Mouse (Mus musculus): ENCODE results near the gene Lad1.

Lad1 gene

GRCm38 (mm10) chr1:135847611-135848351 lies 29.4 kb downstream of the Lad1 start:
- no peak for TF ChIP-seq GATA4 (IDR thresholded peaks at IDR 0.05; ENCODE audit: insufficient replicate concordance, low read length)

GRCm38 (mm10) chr1:135850722-135851512 lies 32.5 kb downstream of the Lad1 start:
- no peak for TF ChIP-seq GATA4 (IDR thresholded peaks at IDR 0.05; ENCODE audit: insufficient replicate concordance, low read length)

GRCm38 (mm10) chr1:135852044-135852756 lies 33.8 kb downstream of the Lad1 start:
- no peak for TF ChIP-seq GATA4 (IDR thresholded peaks at IDR 0.05; ENCODE audit: insufficient replicate concordance, low read length)

GRCm38 (mm10) chr1:135853200-135853599 lies 34.8 kb downstream of the Lad1 start:
- TF ChIP-seq GATA4 (IDR thresholded peaks at IDR 0.05; ENCODE audit: insufficient replicate concordance, low read length): no peak

- TF ChIP-seq GATA4 (IDR thresholded peaks at IDR 0.05; ENCODE audit: insufficient replicate concordance, low read length): no peak
Measured at GRCm38 (mm10) chr1:135854591-135855343, 36.4 kb downstream of the Lad1 start.

- TF ChIP-seq GATA4 (IDR thresholded peaks at IDR 0.05; ENCODE audit: insufficient replicate concordance, low read length): no peak
Measured at GRCm38 (mm10) chr1:135855344-135855687, 36.9 kb downstream of the Lad1 start.

- no peak for TF ChIP-seq GATA4 (IDR thresholded peaks at IDR 0.05; ENCODE audit: insufficient replicate concordance, low read length)
Measured at GRCm38 (mm10) chr1:135856070-135856469, 37.7 kb downstream of the Lad1 start.

- no peak for TF ChIP-seq GATA4 (IDR thresholded peaks at IDR 0.05; ENCODE audit: insufficient replicate concordance, low read length)
Measured at GRCm38 (mm10) chr1:135857137-135857775, 38.9 kb downstream of the Lad1 start.

- no peak for TF ChIP-seq GATA4 (IDR thresholded peaks at IDR 0.05; ENCODE audit: insufficient replicate concordance, low read length)
Measured at GRCm38 (mm10) chr1:135858533-135858932, 40.1 kb downstream of the Lad1 start.

GRCm38 (mm10) chr1:135861091-135861490 lies 42.7 kb downstream of the Lad1 start:
- TF ChIP-seq GATA4 (IDR thresholded peaks at IDR 0.05; ENCODE audit: insufficient replicate concordance, low read length): no peak

- no peak for TF ChIP-seq GATA4 (IDR thresholded peaks at IDR 0.05; ENCODE audit: insufficient replicate concordance, low read length)
Measured at GRCm38 (mm10) chr1:135861980-135862552, 43.7 kb downstream of the Lad1 start.

- TF ChIP-seq GATA4 (IDR thresholded peaks at IDR 0.05; ENCODE audit: insufficient replicate concordance, low read length): no peak
Measured at GRCm38 (mm10) chr1:135862561-135862960, 44.2 kb downstream of the Lad1 start.

- no peak for TF ChIP-seq GATA4 (IDR thresholded peaks at IDR 0.05; ENCODE audit: insufficient replicate concordance, low read length)
Measured at GRCm38 (mm10) chr1:135863786-135864335, 45.5 kb downstream of the Lad1 start.

GRCm38 (mm10) chr1:135864830-135865229 lies 46.4 kb downstream of the Lad1 start:
- TF ChIP-seq GATA4 (IDR thresholded peaks at IDR 0.05; ENCODE audit: insufficient replicate concordance, low read length): no peak

Measured in liver, adult (tissue).